Mouse (Mus musculus) stomach, postnatal 0 days (tissue): ENCODE measurements at regions not wholly inside any gene's neighbourhood (a gene's known extent, or its start where the extent isn't known, plus 50 kb on each side); places are given as distances from the start of the nearest gene placed in this dataset.

Experiments
- ATAC-seq: fragments of 200-750 bp; cut with Nextera tagmentation; 2 replicates; pipeline ENCODE4 v1.8.0; 2017; ENCODE audit not compliant: low FRiP score, low TSS enrichment
- DNase-seq: peaks from one replicate; pipeline ENCODE4 v3.0.0-alpha.2; 2016; ENCODE audit warnings: low spot score
- H3K27ac ChIP-seq: fragments of 300-500 bp; sonication (generic); replicated peaks from 2 replicates; pipeline ENCODE4 v1.5.1; 2014; ENCODE audit warnings: mild to moderate bottlenecking, control low read depth
- H3K27me3 ChIP-seq: fragments of 300-500 bp; sonication (generic); 2 replicates; pipeline ENCODE4 v1.6.1; 2014; ENCODE audit warnings: low read length; ENCODE audit not compliant: control insufficient read depth, insufficient read depth
- H3K36me3 ChIP-seq: fragments of 300-500 bp; sonication (generic); 2 replicates; pipeline ENCODE4 v1.6.1; 2014; ENCODE audit warnings: low read length, mixed read lengths; ENCODE audit not compliant: control insufficient read depth, insufficient read depth
- H3K4me1 ChIP-seq: fragments of 300-500 bp; sonication (generic); replicated peaks from 2 replicates; pipeline ENCODE4 v1.6.1; 2014; ENCODE audit warnings: antibody characterized with exemption; ENCODE audit not compliant: control insufficient read depth, insufficient read depth
- H3K4me2 ChIP-seq: fragments of 300-500 bp; sonication (generic); replicated peaks from 2 replicates; pipeline ENCODE4 v1.6.1; 2014; ENCODE audit warnings: low read depth, mild to moderate bottlenecking, control low read depth, moderate library complexity
- H3K4me3 ChIP-seq: fragments of 300-500 bp; sonication (generic); 2 replicates; pipeline ENCODE4 v1.5.1; 2014; ENCODE audit warnings: low read depth, low read length, control low read depth
- H3K9ac ChIP-seq: fragments of 300-500 bp; sonication (generic); 2 replicates; pipeline ENCODE4 v1.6.1; 2014; ENCODE audit warnings: mild to moderate bottlenecking, low read length, control low read depth, mixed read lengths
- H3K9me3 ChIP-seq: fragments of 300-500 bp; sonication (generic); 2 replicates; pipeline ENCODE4 v1.6.1; 2016; ENCODE audit warnings: low read length; ENCODE audit not compliant: control insufficient read depth
- CTCF ChIP-seq: IDR thresholded peaks from 2 replicates; pipeline ENCODE4 v1.5.1; 2016; ENCODE audit warnings: antibody characterized with exemption, low read depth, mild to moderate bottlenecking, moderate library complexity
- EP300 ChIP-seq: optimal IDR thresholded peaks from 2 replicates; pipeline ENCODE3; 2016; ENCODE audit warnings: antibody characterized with exemption
- WGBS: fragments of 180-500 bp; shearing (Covaris S2); extraction: QIAGEN DNeasy Blood & Tissue Kit; methylation state at CpG from one replicate; pipeline ENCODE4 v1.1.7; 2014; 5-methylcytosine and 5-hydroxymethylcytosine counted together

- peak overlapping the region; percentile 13; the same call in 1 of the 2 replicates for H3K9ac ChIP-seq
- peak overlapping the region; percentile 15 for H3K4me3 ChIP-seq
- TF ChIP-seq CTCF (no peak), EP300 (no peak)
- H3K4me1 ChIP-seq: no peaks in the 10 kb centered on the region
- H3K27me3 ChIP-seq: no peaks in the 10 kb centered on the region
- H3K27ac ChIP-seq: no peak overlapping the region; the same call in 1 of the 2 replicates
- ATAC-seq (no peak), DNase-seq (no peak)
- H3K36me3 ChIP-seq: no peaks in the 10 kb centered on the region
- WGBS: 35% methylated on average over 17 of the region's 17 CpGs
- H3K9me3 ChIP-seq: no peaks in the 10 kb centered on the region
- H3K4me2 ChIP-seq: peak overlapping the region; percentile 28
Measured at GRCm38 (mm10) chr12:33592938-33593337, 163.5 kb downstream of the Twistnb start.

- DNase-seq: no peak
- 75% methylated on average over 4 of the region's 4 CpGs for WGBS
- no peak overlapping the region for H3K27ac ChIP-seq
- no peaks in the 10 kb centered on the region for H3K9me3 ChIP-seq
- H3K4me1 ChIP-seq: no peaks in the 10 kb centered on the region
- no peak overlapping the region for H3K4me3 ChIP-seq
- H3K4me2 ChIP-seq: no peak overlapping the region
- H3K36me3 ChIP-seq: no peaks in the 10 kb centered on the region
- no peak overlapping the region for H3K9ac ChIP-seq
- TF ChIP-seq EP300 (no peak), CTCF (no peak)
- H3K27me3 ChIP-seq: no peaks in the 10 kb centered on the region
- ATAC-seq: no peak
Measured at GRCm38 (mm10) chr12:33593685-33594084, 164.2 kb downstream of the Twistnb start.

- DNase-seq: no peak
- no peaks in the 10 kb centered on the region for H3K4me1 ChIP-seq
- no peak overlapping the region for H3K9ac ChIP-seq
- H3K4me3 ChIP-seq: no peak overlapping the region
- no peaks in the 10 kb centered on the region for H3K36me3 ChIP-seq
- TF ChIP-seq EP300 (no peak), CTCF (peak; percentile 50)
- H3K27me3 ChIP-seq: no peaks in the 10 kb centered on the region
- no peak overlapping the region for H3K27ac ChIP-seq
- WGBS: 67% methylated on average over 4 of the region's 4 CpGs
- no peak overlapping the region for H3K4me2 ChIP-seq
- no peak for ATAC-seq
- H3K9me3 ChIP-seq: no peaks in the 10 kb centered on the region
Measured at GRCm38 (mm10) chr12:33605393-33605792, 176.0 kb downstream of the Twistnb start.

- Histone ChIP-seq H3K9ac (no peak overlapping the region), H3K27me3 (no peaks in the 10 kb centered on the region), H3K4me1 (no peaks in the 10 kb centered on the region), H3K9me3 (no peaks in the 10 kb centered on the region), H3K36me3 (no peaks in the 10 kb centered on the region), H3K4me2 (no peak overlapping the region), H3K27ac (no peak overlapping the region), H3K4me3 (no peak overlapping the region)
- DNase-seq (no peak), ATAC-seq (no peak)
- peak; percentile 68 for TF ChIP-seq CTCF
- TF ChIP-seq EP300: no peak
- WGBS: 51% methylated on average over 7 of the region's 7 CpGs
Measured at GRCm38 (mm10) chr12:33607811-33608602, 178.6 kb downstream of the Twistnb start.

GRCm38 (mm10) chr12:33612378-33612777, 182.9 kb downstream of the Twistnb start:
- Histone ChIP-seq H3K4me1 (no peaks in the 10 kb centered on the region), H3K9ac (no peak overlapping the region), H3K4me3 (no peak overlapping the region), H3K36me3 (no peaks in the 10 kb centered on the region), H3K27ac (no peak overlapping the region), H3K4me2 (no peak overlapping the region), H3K9me3 (no peaks in the 10 kb centered on the region), H3K27me3 (no peaks in the 10 kb centered on the region)
- DNase-seq: no peak
- TF ChIP-seq EP300 (no peak), CTCF (no peak)
- 79% methylated on average over 3 of the region's 3 CpGs for WGBS
- ATAC-seq: no peak

- 36% methylated on average over 4 of the region's 4 CpGs for WGBS
Measured at GRCm38 (mm10) chr12:33620391-33620790, 191.0 kb downstream of the Twistnb start.

More at GRCm38 (mm10) chr12:33620391-33620790, 191.0 kb downstream of the Twistnb start:
- Histone ChIP-seq H3K9ac (no peak overlapping the region), H3K27ac (no peak overlapping the region), H3K36me3 (no peaks in the 10 kb centered on the region), H3K4me3 (no peak overlapping the region), H3K4me2 (no peak overlapping the region), H3K27me3 (no peaks in the 10 kb centered on the region), H3K9me3 (no peaks in the 10 kb centered on the region), H3K4me1 (no peaks in the 10 kb centered on the region)
- no peak for TF ChIP-seq EP300
- no peak for TF ChIP-seq CTCF
- ATAC-seq (no peak), DNase-seq (no peak)
